Mouse (Mus musculus) adrenal gland, postnatal 36 days (tissue): ENCODE measurements around the gene 1700024P04Rik. TPM values are rescaled to one million over a fixed set of nuclear protein-coding genes. Genes with fewer than 3 reads are reported as not detected.
A peak's percentile ranks its signal among the peaks of the same experiment; 100 is the strongest.

Experiments used
- DNase-seq, 2 experiments: peaks; one replicate each; pipeline ENCODE4 v3.0.0; 2021; ENCODE audit warnings: mixed read lengths in 1 of 2
- total RNA-seq, 2 experiments: library from RNA; stranded (reverse); gene quantifications; 2 replicates each; pipeline ENCODE4 v1.2.3; 2021

Gene 1700024P04Rik
- total RNA-seq, 2 experiments from 2014 or later: not detected

DNA sequence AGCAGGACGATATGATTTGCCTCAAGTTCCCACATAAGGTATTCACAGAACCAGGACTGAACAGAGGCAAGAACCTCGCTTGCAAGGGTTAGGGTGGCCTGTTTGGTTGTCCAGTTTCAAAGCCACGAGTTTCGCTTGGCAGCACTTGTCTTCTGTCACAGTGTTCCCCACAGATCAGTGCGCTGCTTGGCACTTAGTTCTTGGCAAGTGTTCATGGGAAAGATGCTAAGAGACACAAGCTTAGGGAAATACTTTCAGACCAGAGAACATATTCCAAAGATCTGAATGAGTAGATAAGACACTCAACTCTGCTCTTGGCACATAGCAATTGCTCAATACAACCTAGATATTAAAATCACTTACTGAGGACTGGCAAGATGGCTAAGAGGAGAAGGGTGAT is 17.8 kb downstream of the 1700024P04Rik start:
- no peak for DNase-seq

DNA sequence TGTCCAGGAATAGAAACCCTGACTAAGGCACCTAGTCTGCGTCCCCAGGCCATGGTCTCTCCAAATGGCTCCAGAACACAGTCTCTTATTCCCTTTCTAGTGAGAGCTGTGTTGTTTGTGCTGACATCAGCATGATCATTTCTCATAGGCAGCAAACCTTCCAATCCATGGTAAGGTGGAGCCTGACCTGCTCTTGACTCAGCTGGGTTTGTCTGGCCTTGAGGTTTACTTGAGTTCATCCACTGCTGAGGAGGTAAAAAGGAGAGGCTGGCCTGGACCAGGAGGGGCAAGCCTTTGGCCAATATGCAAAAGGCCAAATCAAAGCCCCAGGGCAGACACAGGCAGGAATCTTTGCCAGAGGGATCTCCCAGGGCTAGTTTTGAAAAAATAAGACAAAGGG is 20.8 kb downstream of the 1700024P04Rik start:
- no peak for DNase-seq

GRCm38 (mm10) chr13:98958177-98958576 is 26.2 kb downstream of the 1700024P04Rik start:
- DNase-seq: no peak

DNA sequence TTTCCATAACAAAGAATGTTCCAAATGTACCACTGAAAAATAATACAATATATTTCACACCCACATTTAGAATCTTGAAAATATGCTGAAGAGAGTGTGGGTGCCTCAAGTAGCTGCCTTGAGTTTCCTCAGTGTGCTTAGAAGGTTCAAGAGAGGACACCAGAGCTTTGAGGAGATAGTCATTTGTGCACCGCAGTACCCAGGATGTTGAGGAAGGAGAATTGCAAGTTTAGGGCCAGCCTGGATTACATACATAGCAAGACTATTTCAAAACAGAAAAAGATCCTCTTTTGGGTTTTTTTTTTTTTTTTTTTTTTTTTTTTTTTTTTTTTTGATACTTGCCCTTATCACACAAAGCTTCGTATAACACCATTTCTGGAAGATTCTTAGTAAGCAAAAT is 28.2 kb downstream of the 1700024P04Rik start:
- no peak for DNase-seq

- DNase-seq: no peak
These were observed 28.7 kb downstream of the 1700024P04Rik start for GRCm38 (mm10) chr13:98955676-98956075.

GRCm38 (mm10) chr13:98955226-98955625 is 29.1 kb downstream of the 1700024P04Rik start:
- peak; percentile 50 to 57 for DNase-seq

DNA sequence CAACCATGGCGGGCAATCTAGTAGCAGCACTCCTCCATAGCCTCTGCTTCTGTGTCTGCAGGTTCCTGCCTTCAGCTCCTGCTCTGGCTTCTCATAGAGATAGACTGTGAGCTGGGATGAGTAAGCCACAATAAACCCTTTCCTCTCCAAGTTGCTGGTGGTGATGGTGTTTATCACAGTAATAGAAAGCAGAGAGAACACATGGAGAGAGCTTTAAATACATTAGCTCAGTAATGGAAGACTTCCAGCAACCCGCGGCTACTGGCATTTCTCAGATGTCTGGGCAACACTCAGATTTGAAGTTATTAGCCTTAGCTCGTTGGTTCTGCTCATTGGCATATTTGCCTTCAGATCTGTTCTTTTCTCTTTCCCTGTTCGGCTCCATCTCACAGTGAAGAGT is 30.5 kb downstream of the 1700024P04Rik start:
- DNase-seq: no peak

DNA sequence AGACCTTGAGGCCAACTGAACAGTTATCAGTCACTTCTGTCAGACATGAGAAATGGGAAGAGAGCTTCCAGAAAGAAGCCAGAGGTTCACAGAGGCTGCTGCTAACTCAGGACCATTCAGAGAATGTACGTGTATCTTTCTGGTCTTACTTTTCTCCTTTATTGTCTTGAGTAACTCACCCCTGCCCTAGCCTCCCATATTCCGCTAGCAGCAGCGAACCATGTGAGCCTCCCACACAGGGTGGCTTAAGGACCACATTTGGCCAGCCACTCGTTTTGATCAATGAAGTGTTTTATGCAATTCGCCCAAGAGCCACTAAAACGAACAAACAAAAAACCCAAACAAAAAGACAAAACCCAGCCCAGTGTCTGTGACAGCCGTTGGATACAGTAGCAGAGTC is 32.4 kb downstream of the 1700024P04Rik start:
- no peak for DNase-seq

DNA sequence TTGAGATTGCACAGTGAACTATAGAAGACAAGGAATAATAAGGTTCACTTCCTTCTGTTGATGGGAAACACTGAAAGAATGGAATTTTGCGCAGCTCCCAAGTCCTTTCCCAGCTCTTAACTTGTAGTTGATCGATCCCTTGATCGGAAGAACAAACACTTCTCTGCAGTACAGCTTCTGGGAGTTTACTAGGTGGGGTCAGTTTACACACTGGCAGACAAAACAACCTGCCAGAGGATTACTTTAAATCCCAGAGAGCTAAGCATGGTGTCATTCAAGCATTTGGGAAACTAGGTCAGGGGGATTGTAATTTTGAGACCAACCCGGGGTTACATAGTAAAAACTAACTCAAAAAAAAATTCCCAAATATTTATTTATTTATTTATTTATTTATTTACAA is 36.2 kb downstream of the 1700024P04Rik start:
- DNase-seq: no peak

GRCm38 (mm10) chr13:98946434-98946833 is 37.9 kb downstream of the 1700024P04Rik start:
- DNase-seq: no peak

- no peak for DNase-seq
These were observed 38.5 kb downstream of the 1700024P04Rik start for GRCm38 (mm10) chr13:98945908-98946307.

- DNase-seq: no peak
These were observed 39.0 kb downstream of the 1700024P04Rik start for GRCm38 (mm10) chr13:98945381-98945780.

DNA sequence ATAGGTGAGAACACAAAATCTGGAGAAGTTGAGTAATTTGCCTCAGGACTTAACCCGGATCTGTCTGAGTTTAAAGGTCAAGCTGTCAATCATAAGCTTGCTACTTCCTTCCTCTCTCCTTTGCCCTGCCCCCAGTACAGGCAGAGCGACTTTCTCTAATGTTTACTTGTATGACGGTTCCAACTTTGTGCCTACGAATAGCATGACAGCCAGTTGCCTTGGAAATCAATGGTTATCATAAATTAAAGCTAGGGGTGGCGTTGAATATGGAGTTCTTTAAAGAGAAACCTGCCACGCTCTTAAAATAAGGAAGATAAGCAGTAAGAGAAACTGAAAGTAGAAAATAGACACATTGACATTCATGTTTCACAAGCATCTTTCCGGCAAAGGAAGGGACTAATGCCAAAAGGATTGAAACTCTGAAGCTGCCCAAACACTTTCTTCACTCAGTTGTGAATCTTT is 39.7 kb downstream of the 1700024P04Rik start:
- peak; percentile 30 to 45 for DNase-seq

DNA sequence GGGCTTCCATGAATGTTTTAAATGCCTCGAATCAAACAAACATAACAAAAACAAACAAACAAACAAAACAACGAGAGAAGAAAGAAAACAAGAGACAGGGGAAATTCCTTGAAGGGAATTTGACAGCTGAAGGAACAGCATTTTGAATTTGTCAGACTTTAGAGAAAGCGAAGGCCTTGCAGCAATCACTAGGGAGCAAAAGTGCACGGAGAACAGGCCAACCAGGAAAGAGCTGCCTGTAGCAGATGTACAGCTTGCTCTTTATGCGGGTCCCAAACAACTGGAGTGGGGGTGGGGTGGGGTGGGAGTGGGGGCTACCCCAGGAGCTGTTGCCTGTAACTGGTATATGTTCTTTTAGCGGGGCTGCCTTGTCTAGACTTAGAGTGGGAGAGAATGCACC is 42.0 kb downstream of the 1700024P04Rik start:
- no peak for DNase-seq

GRCm38 (mm10) chr13:98941829-98942343 is 42.5 kb downstream of the 1700024P04Rik start:
- no peak for DNase-seq

- no peak for DNase-seq
These were observed 47.3 kb downstream of the 1700024P04Rik start for GRCm38 (mm10) chr13:98937108-98937507.

Other genes with a start within 250 kb of the 1700024P04Rik start
- 10 to 100 TPM; 47.1 to 51.0 TPM for gene Fcho2, start 169.1 kb downstream of the 1700024P04Rik start, total RNA-seq
- gene Tnpo1, start 58.2 kb downstream of the 1700024P04Rik start, total RNA-seq: 100 to 1,000 TPM; 129 to 141 TPM
- 10 to 100 TPM in 1 of 2 experiments, 1 to 10 TPM in 1; 3.4 to 10.1 TPM for gene Zfp366, start 200.3 kb upstream of the 1700024P04Rik start, total RNA-seq